Mouse (Mus musculus) MEL (cell line): Measurements from ENCODE around the gene Nomo1. TPM values are rescaled to one million over a fixed set of nuclear protein-coding genes. Genes with fewer than 3 reads are reported as not detected.

Experiments used
- DNase-seq: peaks from one replicate; pipeline ENCODE4 v3.0.0; 2011; ENCODE audit warnings: low read depth, low spot score
- H3K27ac ChIP-seq: 2 replicates; pipeline ENCODE4 v1.5.1; 2012; ENCODE audit warnings: low read depth, mild to moderate bottlenecking, control low read depth, low read length, moderate library complexity; ENCODE audit not compliant: control insufficient read depth
- H3K27me3 ChIP-seq, 2 experiments: fragments of 150-350 bp in 1 of 2; sonication (generic) in 1 of 2; 2 replicates each; pipeline ENCODE4 v1.6.1; 2012; ENCODE audit warnings: low read length in 2 of 2, mild to moderate bottlenecking in 2 of 2, improper control_type of control experiment in 1 of 2, moderate library complexity in 1 of 2; ENCODE audit not compliant: insufficient read depth in 2 of 2, control insufficient read depth in 1 of 2
- H3K36me3 ChIP-seq, 2 experiments: 2 replicates each; pipeline ENCODE4 v1.6.1; 2012 to 2014; ENCODE audit warnings: low read length in 2 of 2, improper control_type of control experiment in 1 of 2, inconsistent platforms in 1 of 2, mild to moderate bottlenecking in 1 of 2; ENCODE audit not compliant: insufficient read depth in 2 of 2, control insufficient read depth in 1 of 2
- H3K4me1 ChIP-seq, 2 experiments: fragments of 150-350 bp in 1 of 2; sonication (generic) in 1 of 2; 2 replicates each; pipeline ENCODE4 v1.6.1; 2012; ENCODE audit warnings: low read length in 2 of 2, improper control_type of control experiment in 1 of 2, mild to moderate bottlenecking in 1 of 2; ENCODE audit not compliant: insufficient read depth in 2 of 2, control insufficient read depth in 1 of 2
- H3K4me3 ChIP-seq, 2 experiments: fragments of 150-350 bp in 1 of 2; sonication (generic) in 1 of 2; 2 replicates each; pipeline ENCODE4 v1.5.1; 2012; ENCODE audit warnings: low read depth in 2 of 2, low read length in 2 of 2, mild to moderate bottlenecking in 2 of 2, moderate library complexity in 2 of 2, control low read depth in 1 of 2, improper control_type of control experiment in 1 of 2; ENCODE audit not compliant: control insufficient read depth in 1 of 2, insufficient read depth in 1 of 2
- H3K79me2 ChIP-seq: 2 replicates; pipeline ENCODE4 v1.6.1; 2012; ENCODE audit warnings: mild to moderate bottlenecking, low read length, moderate library complexity; ENCODE audit not compliant: control insufficient read depth, poor library complexity, insufficient read depth
- H3K9ac ChIP-seq: 2 replicates; pipeline ENCODE4 v1.6.1; 2012; ENCODE audit warnings: low read depth, mild to moderate bottlenecking, control low read depth, low read length, moderate library complexity; ENCODE audit not compliant: control insufficient read depth, poor library complexity, severe bottlenecking
- H3K9me3 ChIP-seq: fragments of 150-350 bp; sonication (generic); replicated peaks from 2 replicates; pipeline ENCODE4 v1.6.1; 2012; ENCODE audit warnings: mild to moderate bottlenecking, low read length, improper control_type of control experiment, moderate library complexity; ENCODE audit not compliant: insufficient read depth
- BHLHE40 ChIP-seq: IDR thresholded peaks from 2 replicates; pipeline ENCODE4 v1.6.1; 2012; ENCODE audit warnings: low read depth, mild to moderate bottlenecking, inconsistent platforms, low read length, improper control_type of control experiment, borderline replicate concordance
- CHD2 ChIP-seq: IDR thresholded peaks from 2 replicates; pipeline ENCODE4 v1.6.1; 2011; ENCODE audit warnings: low read length, improper control_type of control experiment
- CTCF ChIP-seq, 3 experiments: IDR thresholded peaks in 2 of 3; conservative IDR thresholded peaks in 1 of 3; 2 replicates each; pipeline ENCODE4 v1.5.1; 2011 to 2012; ENCODE audit warnings: low read length in 3 of 3, low read depth in 2 of 3, mild to moderate bottlenecking in 2 of 3, improper control_type of control experiment in 1 of 3, inconsistent platforms in 1 of 3, mixed read lengths in 1 of 3, moderate library complexity in 1 of 3; ENCODE audit not compliant: control insufficient read depth in 1 of 3, insufficient read depth in 1 of 3, poor library complexity in 1 of 3, severe bottlenecking in 1 of 3
- EP300 ChIP-seq, 2 experiments: IDR thresholded peaks; 2 replicates each; pipeline ENCODE4 v1.6.1; 2011; ENCODE audit warnings: improper control_type of control experiment in 2 of 2, low read length in 2 of 2, low read depth in 1 of 2, mild to moderate bottlenecking in 1 of 2
- ETS1 ChIP-seq: IDR thresholded peaks from 2 replicates; pipeline ENCODE4 v1.6.1; 2012; ENCODE audit warnings: low read depth, mild to moderate bottlenecking, inconsistent platforms, low read length, improper control_type of control experiment, moderate library complexity
- GABPA ChIP-seq: IDR thresholded peaks from 2 replicates; pipeline ENCODE4 v1.6.1; 2012; ENCODE audit warnings: low read depth, mild to moderate bottlenecking, inconsistent platforms, low read length, improper control_type of control experiment, moderate library complexity
- GATA1 ChIP-seq: IDR thresholded peaks from 2 replicates; pipeline ENCODE4 v1.6.1; 2011; ENCODE audit warnings: low read depth, low read length, improper control_type of control experiment
- HCFC1 ChIP-seq: IDR thresholded peaks from 2 replicates; pipeline ENCODE4 v1.6.1; 2012; ENCODE audit warnings: low read depth, mild to moderate bottlenecking, inconsistent platforms, low read length, improper control_type of control experiment, moderate library complexity
- MAZ ChIP-seq: IDR thresholded peaks from 2 replicates; pipeline ENCODE4 v1.6.1; 2012; ENCODE audit warnings: low read depth, mild to moderate bottlenecking, inconsistent platforms, low read length, improper control_type of control experiment
- MEF2A ChIP-seq: IDR thresholded peaks from 2 replicates; pipeline ENCODE4 v1.6.1; 2014; ENCODE audit warnings: low read depth, mild to moderate bottlenecking, inconsistent platforms, low read length, improper control_type of control experiment; ENCODE audit not compliant: poor library complexity, insufficient replicate concordance, severe bottlenecking; ENCODE audit errors: extremely low read depth
- MXI1 ChIP-seq: IDR thresholded peaks from 2 replicates; pipeline ENCODE4 v1.6.1; 2011; ENCODE audit warnings: mild to moderate bottlenecking, low read depth, low read length, improper control_type of control experiment
- MYC ChIP-seq: IDR thresholded peaks from 2 replicates; pipeline ENCODE4 v1.6.1; 2011; ENCODE audit warnings: low read depth, mild to moderate bottlenecking, low read length, improper control_type of control experiment, moderate library complexity
- USF2 ChIP-seq, 2 experiments: IDR thresholded peaks; 2 replicates each; pipeline ENCODE4 v1.6.1; 2011 to 2012; ENCODE audit warnings: improper control_type of control experiment in 2 of 2, low read length in 2 of 2, borderline replicate concordance in 1 of 2, inconsistent platforms in 1 of 2, low read depth in 1 of 2, mild to moderate bottlenecking in 1 of 2; ENCODE audit not compliant: insufficient read depth in 1 of 2
- ZC3H11A ChIP-seq: IDR thresholded peaks from 2 replicates; pipeline ENCODE4 v1.6.1; 2012; ENCODE audit warnings: low read depth, mild to moderate bottlenecking, inconsistent platforms, low read length, improper control_type of control experiment
- ZKSCAN1 ChIP-seq: IDR thresholded peaks from 2 replicates; pipeline ENCODE4 v1.6.1; 2012; ENCODE audit warnings: low read depth, mild to moderate bottlenecking, inconsistent platforms, low read length, improper control_type of control experiment, moderate library complexity
- ZMIZ1 ChIP-seq: IDR thresholded peaks from 2 replicates; pipeline ENCODE4 v1.6.1; 2012; ENCODE audit warnings: low read depth, mild to moderate bottlenecking, inconsistent platforms, low read length, improper control_type of control experiment, moderate library complexity
- polyA plus RNA-seq, 2 experiments: library from polyadenylated mRNA; stranded (reverse) in 1 of 2; unstranded in 1 of 2; fragments of >175 nt in 1 of 2; fragments of >200 nt in 1 of 2; gene quantifications; 2 replicates each; pipeline versions ENCODE4 v1.2.1 to v1.2.4; 2012; ENCODE audit warnings: low replicate concordance in 2 of 2, low read depth in 1 of 2; ENCODE audit not compliant: insufficient read length in 2 of 2, insufficient read depth in 1 of 2, missing spikeins in 1 of 2
- total RNA-seq: library from RNA; depleted of rRNA; stranded (reverse); fragments of 300-350 nt; gene quantifications from 2 replicates; pipeline ENCODE4 v1.2.3, GENCODE M21; 2012

Gene Nomo1
- total and polyA plus RNA-seq, 3 experiments = 195 to 1,239 (median 197) TPM

- DNase-seq = no peak
- no peak overlapping the region for H3K4me3 ChIP-seq
- H3K27ac ChIP-seq = no peak overlapping the region
- no peaks in the 10 kb centered on the region for H3K4me1 ChIP-seq
- no peak overlapping the region for H3K9ac ChIP-seq
- H3K9me3 ChIP-seq = no peaks in the 10 kb centered on the region
- H3K36me3 ChIP-seq = no peaks in the 10 kb centered on the region
- H3K27me3 ChIP-seq = no peaks in the 10 kb centered on the region
- H3K79me2 ChIP-seq = no peaks in the 10 kb centered on the region
- TF ChIP-seq ETS1 (no peak), BHLHE40 (no peak), MXI1 (no peak), MYC (no peak), CTCF (IDR thresholded peaks at IDR 0.05 in 2 of 3, conservative IDR thresholded peaks at IDR 0.05 in 1 of 3; ENCODE audit: control insufficient read depth in 1 of 3, insufficient read depth in 1 of 3, low read depth in 2 of 3, low read length in 3 of 3, poor library complexity in 1 of 3, severe bottlenecking in 1 of 3) (no peak), ZC3H11A (no peak), HCFC1 (no peak), MEF2A (no peak), ZMIZ1 (no peak), MAZ (no peak), USF2 (IDR thresholded peaks at IDR 0.05; ENCODE audit: borderline replicate concordance in 1 of 2, insufficient read depth in 1 of 2, low read depth in 1 of 2, low read length in 2 of 2) (no peak)
These were observed 83.5 kb downstream of the Nomo1 start for GRCm38 (mm10) chr7:46117035-46117434.

- H3K79me2 ChIP-seq = no peaks in the 10 kb centered on the region
- no peaks in the 10 kb centered on the region for H3K4me1 ChIP-seq
- H3K9ac ChIP-seq = no peak overlapping the region
- H3K27me3 ChIP-seq = no peaks in the 10 kb centered on the region
- TF ChIP-seq ZC3H11A = no peak
- TF ChIP-seq GATA1 = no peak
- no peak for TF ChIP-seq GABPA
- TF ChIP-seq USF2 (IDR thresholded peaks at IDR 0.05; ENCODE audit: borderline replicate concordance in 1 of 2, insufficient read depth in 1 of 2, low read depth in 1 of 2, low read length in 2 of 2) = no peak
- no peak for TF ChIP-seq ZKSCAN1
- no peak for TF ChIP-seq CHD2
- TF ChIP-seq EP300 (IDR thresholded peaks at IDR 0.05; ENCODE audit: low read depth in 1 of 2, low read length in 2 of 2) = no peak
- H3K27ac ChIP-seq = no peak overlapping the region
- H3K4me3 ChIP-seq = no peak overlapping the region
- H3K36me3 ChIP-seq = no peaks in the 10 kb centered on the region
- no peak for DNase-seq
- no peaks in the 10 kb centered on the region for H3K9me3 ChIP-seq
These were observed 89.5 kb downstream of the Nomo1 start for GRCm38 (mm10) chr7:46122964-46123363.
